Mouse (Mus musculus) heart, embryonic 15.5 days (tissue): Measurements from ENCODE around the gene Fam129a. TPM values are rescaled to one million over a fixed set of nuclear protein-coding genes. Genes with fewer than 3 reads are reported as not detected.

Experiments
- ATAC-seq: fragments of 200-750 bp; cut with Nextera tagmentation; replicated peaks from 2 replicates; pipeline ENCODE4 v1.8.0; 2017; ENCODE audit warnings: low read depth, moderate TSS enrichment; ENCODE audit not compliant: insufficient number of reproducible peaks, insufficient read depth, low FRiP score
- H3K27ac ChIP-seq: fragments of 300-500 bp; sonication (generic); 2 replicates; pipeline ENCODE4 v1.5.1; 2015; ENCODE audit warnings: mild to moderate bottlenecking, inconsistent platforms
- H3K27me3 ChIP-seq: fragments of 300-500 bp; sonication (generic); 2 replicates; pipeline ENCODE4 v1.6.1; 2015; ENCODE audit warnings: inconsistent platforms
- H3K36me3 ChIP-seq: fragments of 300-500 bp; sonication (generic); 2 replicates; pipeline ENCODE4 v1.6.1; 2015; ENCODE audit warnings: mild to moderate bottlenecking, inconsistent platforms
- H3K4me1 ChIP-seq: fragments of 300-500 bp; sonication (generic); replicated peaks from 2 replicates; pipeline ENCODE4 v1.6.1; 2015; ENCODE audit warnings: inconsistent platforms
- H3K4me2 ChIP-seq: fragments of 300-500 bp; sonication (generic); 2 replicates; pipeline ENCODE4 v1.6.1; 2015; ENCODE audit warnings: inconsistent platforms, mild to moderate bottlenecking, moderate library complexity
- H3K4me3 ChIP-seq: fragments of 300-500 bp; sonication (generic); 2 replicates; pipeline ENCODE4 v1.5.1; 2015; ENCODE audit warnings: mild to moderate bottlenecking, inconsistent platforms
- H3K9ac ChIP-seq: fragments of 300-500 bp; sonication (generic); 2 replicates; pipeline ENCODE4 v1.6.1; 2015; ENCODE audit warnings: mild to moderate bottlenecking, inconsistent platforms
- H3K9me3 ChIP-seq: fragments of 300-500 bp; sonication (generic); replicated peaks from 2 replicates; pipeline ENCODE4 v1.6.1; 2016; ENCODE audit warnings: inconsistent platforms
- WGBS: fragments of 180-500 bp; shearing (Covaris S2); methylation state at CpG from one replicate; pipeline ENCODE4 v1.1.7; 2015; ENCODE audit warnings: mixed read lengths; 5-methylcytosine and 5-hydroxymethylcytosine counted together
- polyA plus RNA-seq: library from polyadenylated mRNA; unstranded; fragments of >200 nt; fragmentation: Nextera tagmentation; extraction: Ambion mirVana; gene quantifications from 2 replicates; pipeline ENCODE4 v1.2.1, GENCODE M21; 2015

Gene Fam129a
- polyA plus RNA-seq, 1 experiment from 2014 or later: 14.3 TPM

- Histone ChIP-seq H3K27me3 (no peaks in the 10 kb centered on the region), H3K36me3 (no peaks in the 10 kb centered on the region), H3K27ac (no peak overlapping the region), H3K9me3 (no peaks in the 10 kb centered on the region), H3K9ac (no peak overlapping the region), H3K4me3 (no peak overlapping the region), H3K4me2 (no peak overlapping the region), H3K4me1 (peaks cover 12% of the 10 kb centered on the region)
- WGBS: 44% methylated on average over 7 of the region's 7 CpGs
- ATAC-seq: no peak
These were observed 58.7 kb downstream of the Fam129a start for GRCm38 (mm10) chr1:151629591-151630250.

GRCm38 (mm10) chr1:151630251-151630628 lies 59.3 kb downstream of the Fam129a start:
- no peak for ATAC-seq
- Histone ChIP-seq H3K27me3 (no peaks in the 10 kb centered on the region), H3K9me3 (no peaks in the 10 kb centered on the region), H3K4me3 (no peak overlapping the region), H3K27ac (no peak overlapping the region), H3K36me3 (no peaks in the 10 kb centered on the region), H3K4me1 (peaks cover 10% of the 10 kb centered on the region), H3K9ac (no peak overlapping the region), H3K4me2 (no peak overlapping the region)
- WGBS: 82% methylated on average over 2 of the region's 2 CpGs

- ATAC-seq: no peak
- H3K27me3 ChIP-seq: no peaks in the 10 kb centered on the region
- 58% methylated on average over 2 of the region's 2 CpGs for WGBS
- H3K4me2 ChIP-seq: no peak overlapping the region
- no peaks in the 10 kb centered on the region for H3K36me3 ChIP-seq
- H3K9ac ChIP-seq: no peak overlapping the region
- no peak overlapping the region for H3K27ac ChIP-seq
- no peak overlapping the region for H3K4me3 ChIP-seq
- H3K4me1 ChIP-seq: peaks cover 10% of the 10 kb centered on the region
- no peaks in the 10 kb centered on the region for H3K9me3 ChIP-seq
These were observed 60.1 kb downstream of the Fam129a start for GRCm38 (mm10) chr1:151631061-151631460.

- WGBS: 36% methylated on average over 11 of the region's 11 CpGs
- H3K4me3 ChIP-seq: no peak overlapping the region
- H3K9ac ChIP-seq: no peak overlapping the region
- no peaks in the 10 kb centered on the region for H3K36me3 ChIP-seq
- H3K27ac ChIP-seq: peak overlapping the region; percentile 57
- H3K4me1 ChIP-seq: peaks cover 10% of the 10 kb centered on the region
- no peaks in the 10 kb centered on the region for H3K27me3 ChIP-seq
- no peaks in the 10 kb centered on the region for H3K9me3 ChIP-seq
- no peak overlapping the region; the same call in 1 of the 2 replicates for H3K4me2 ChIP-seq
- ATAC-seq: peak; percentile 69; the same call in 1 of the 2 replicates
These were observed 60.8 kb downstream of the Fam129a start for GRCm38 (mm10) chr1:151631703-151632294.

- no peak overlapping the region for H3K9ac ChIP-seq
- H3K4me2 ChIP-seq: no peak overlapping the region
- ATAC-seq: no peak
- 92% methylated on average over 7 of the region's 7 CpGs for WGBS
- H3K27me3 ChIP-seq: no peaks in the 10 kb centered on the region
- H3K9me3 ChIP-seq: no peaks in the 10 kb centered on the region
- H3K27ac ChIP-seq: peak overlapping the region; percentile 57; the same call in 1 of the 2 replicates
- H3K36me3 ChIP-seq: no peaks in the 10 kb centered on the region
- peaks cover 10% of the 10 kb centered on the region for H3K4me1 ChIP-seq
- no peak overlapping the region for H3K4me3 ChIP-seq
These were observed 61.8 kb downstream of the Fam129a start for GRCm38 (mm10) chr1:151632567-151633356.

- H3K9me3 ChIP-seq: no peaks in the 10 kb centered on the region
- H3K27me3 ChIP-seq: no peaks in the 10 kb centered on the region
- no peak overlapping the region for H3K4me2 ChIP-seq
- no peak for ATAC-seq
- no peak overlapping the region for H3K4me3 ChIP-seq
- peaks cover 7% of the 10 kb centered on the region for H3K4me1 ChIP-seq
- 85% methylated on average over 3 of the region's 3 CpGs for WGBS
- no peaks in the 10 kb centered on the region for H3K36me3 ChIP-seq
- H3K27ac ChIP-seq: no peak overlapping the region
- H3K9ac ChIP-seq: no peak overlapping the region
These were observed 65.7 kb downstream of the Fam129a start for GRCm38 (mm10) chr1:151636637-151637036.

GRCm38 (mm10) chr1:151637351-151637922 lies 66.5 kb downstream of the Fam129a start:
- Histone ChIP-seq H3K9me3 (no peaks in the 10 kb centered on the region), H3K4me3 (no peak overlapping the region), H3K4me1 (peaks cover under 1% of the 10 kb centered on the region; the same call in 1 of the 2 replicates), H3K36me3 (no peaks in the 10 kb centered on the region), H3K4me2 (no peak overlapping the region), H3K27me3 (no peaks in the 10 kb centered on the region), H3K27ac (no peak overlapping the region), H3K9ac (no peak overlapping the region)
- no peak for ATAC-seq
- 82% methylated on average over 9 of the region's 9 CpGs for WGBS

GRCm38 (mm10) chr1:151638357-151638756 lies 67.4 kb downstream of the Fam129a start:
- WGBS: 78% methylated on average over 5 of the region's 5 CpGs
- no peak overlapping the region for H3K9ac ChIP-seq
- H3K4me3 ChIP-seq: no peak overlapping the region
- no peaks in the 10 kb centered on the region for H3K4me1 ChIP-seq
- H3K27ac ChIP-seq: no peak overlapping the region
- H3K36me3 ChIP-seq: no peaks in the 10 kb centered on the region
- ATAC-seq: no peak
- H3K27me3 ChIP-seq: no peaks in the 10 kb centered on the region
- no peaks in the 10 kb centered on the region for H3K9me3 ChIP-seq
- no peak overlapping the region for H3K4me2 ChIP-seq

GRCm38 (mm10) chr1:151638770-151639169 lies 67.8 kb downstream of the Fam129a start:
- Histone ChIP-seq H3K36me3 (no peaks in the 10 kb centered on the region), H3K27ac (no peak overlapping the region), H3K9me3 (no peaks in the 10 kb centered on the region), H3K4me1 (peaks cover 2% of the 10 kb centered on the region; the same call in 1 of the 2 replicates), H3K4me2 (no peak overlapping the region), H3K9ac (no peak overlapping the region), H3K4me3 (no peak overlapping the region), H3K27me3 (no peaks in the 10 kb centered on the region)
- ATAC-seq: no peak
- 89% methylated on average over 2 of the region's 2 CpGs for WGBS

- no peaks in the 10 kb centered on the region for H3K9me3 ChIP-seq
- ATAC-seq: no peak
- H3K27ac ChIP-seq: no peak overlapping the region
- no peaks in the 10 kb centered on the region for H3K36me3 ChIP-seq
- 52% methylated on average over 3 of the region's 3 CpGs for WGBS
- H3K4me1 ChIP-seq: peaks cover 13% of the 10 kb centered on the region
- H3K9ac ChIP-seq: no peak overlapping the region
- H3K4me3 ChIP-seq: no peak overlapping the region
- H3K4me2 ChIP-seq: no peak overlapping the region
- H3K27me3 ChIP-seq: no peaks in the 10 kb centered on the region
These were observed 75.4 kb downstream of the Fam129a start for GRCm38 (mm10) chr1:151646380-151646779.

GRCm38 (mm10) chr1:151648099-151648498 lies 77.1 kb downstream of the Fam129a start:
- H3K4me1 ChIP-seq: peaks cover 14% of the 10 kb centered on the region
- H3K4me3 ChIP-seq: no peak overlapping the region
- H3K27me3 ChIP-seq: no peaks in the 10 kb centered on the region
- no peaks in the 10 kb centered on the region for H3K36me3 ChIP-seq
- H3K9ac ChIP-seq: no peak overlapping the region
- H3K4me2 ChIP-seq: no peak overlapping the region
- no peaks in the 10 kb centered on the region for H3K9me3 ChIP-seq
- no peak for ATAC-seq
- H3K27ac ChIP-seq: no peak overlapping the region
- 93% methylated on average over 4 of the region's 4 CpGs for WGBS
